Mouse (Mus musculus): ENCODE data around the gene Gm17334. TPM values are rescaled to one million over a fixed set of nuclear protein-coding genes. Genes with fewer than 3 reads are reported as not detected.
A peak's percentile ranks its signal among the peaks of the same experiment; 100 is the strongest.

Gm17334 gene
- polyA plus RNA-seq, 1 experiment from 2014 or later, result not detected

- H3K4me2 ChIP-seq (ENCODE audit: low read depth), result no peak overlapping the region
- H3K27me3 ChIP-seq (ENCODE audit: control insufficient read depth, insufficient read depth, low read length), result no peaks in the 10 kb centered on the region
- no peaks in the 10 kb centered on the region for H3K9me3 ChIP-seq (ENCODE audit: control insufficient read depth, low read length)
- H3K27ac ChIP-seq (ENCODE audit: low read depth, low read length), result no peak overlapping the region
- H3K36me3 ChIP-seq (ENCODE audit: control insufficient read depth, insufficient read depth, low read length), result no peaks in the 10 kb centered on the region
- no peak overlapping the region for H3K9ac ChIP-seq (ENCODE audit: low read length)
- no peaks in the 10 kb centered on the region for H3K4me1 ChIP-seq (ENCODE audit: control insufficient read depth, insufficient read depth, low read length)
- ATAC-seq (ENCODE audit: insufficient read depth, low FRiP score, low TSS enrichment) (no peak), DNase-seq (ENCODE audit: low spot score) (no peak)
- H3K4me3 ChIP-seq (ENCODE audit: low read depth, low read length), result no peak overlapping the region
- WGBS, result 54% methylated on average over 5 of the region's 5 CpGs
Observed at GRCm38 (mm10) chr11:53749716-53750352, 23.2 kb downstream of the Gm17334 start.

- ATAC-seq (ENCODE audit: insufficient read depth, low FRiP score, low TSS enrichment), result no peak
- WGBS, result 76% methylated on average over 4 of the region's 4 CpGs
Observed at GRCm38 (mm10) chr11:53749306-53749705, 23.7 kb downstream of the Gm17334 start.

GRCm38 (mm10) chr11:53748614-53749013 lies 24.4 kb downstream of the Gm17334 start:
- H3K36me3 ChIP-seq (ENCODE audit: control insufficient read depth, insufficient read depth, low read length), result no peaks in the 10 kb centered on the region
- H3K4me2 ChIP-seq (ENCODE audit: low read depth), result no peak overlapping the region
- H3K27me3 ChIP-seq (ENCODE audit: control insufficient read depth, insufficient read depth, low read length), result no peaks in the 10 kb centered on the region
- H3K4me3 ChIP-seq (ENCODE audit: low read depth, low read length), result no peak overlapping the region
- H3K4me1 ChIP-seq (ENCODE audit: control insufficient read depth, insufficient read depth, low read length), result no peaks in the 10 kb centered on the region
- H3K9ac ChIP-seq (ENCODE audit: low read length), result no peak overlapping the region
- H3K27ac ChIP-seq (ENCODE audit: low read depth, low read length), result no peak overlapping the region
- no peak for ATAC-seq (ENCODE audit: insufficient read depth, low FRiP score, low TSS enrichment)
- DNase-seq (ENCODE audit: low spot score), result no peak
- H3K9me3 ChIP-seq (ENCODE audit: control insufficient read depth, low read length), result no peaks in the 10 kb centered on the region
- WGBS, result 94% methylated on average over 6 of the region's 6 CpGs

More at GRCm38 (mm10) chr11:53749306-53749705, 23.7 kb downstream of the Gm17334 start:
- Histone ChIP-seq H3K4me1 (ENCODE audit: control insufficient read depth, insufficient read depth, low read length) (no peaks in the 10 kb centered on the region), H3K4me3 (ENCODE audit: low read depth, low read length) (no peak overlapping the region), H3K9me3 (ENCODE audit: control insufficient read depth, low read length) (no peaks in the 10 kb centered on the region), H3K36me3 (ENCODE audit: control insufficient read depth, insufficient read depth, low read length) (no peaks in the 10 kb centered on the region), H3K4me2 (ENCODE audit: low read depth) (no peak overlapping the region), H3K27ac (ENCODE audit: low read depth, low read length) (no peak overlapping the region), H3K9ac (ENCODE audit: low read length) (no peak overlapping the region), H3K27me3 (ENCODE audit: control insufficient read depth, insufficient read depth, low read length) (no peaks in the 10 kb centered on the region)
- DNase-seq (ENCODE audit: low spot score), result no peak

GRCm38 (mm10) chr11:53747985-53748384 lies 25.0 kb downstream of the Gm17334 start:
- H3K27me3 ChIP-seq (ENCODE audit: control insufficient read depth, insufficient read depth, low read length), result no peaks in the 10 kb centered on the region
- H3K9me3 ChIP-seq (ENCODE audit: control insufficient read depth, low read length), result no peaks in the 10 kb centered on the region
- DNase-seq (ENCODE audit: low spot score) (no peak), ATAC-seq (ENCODE audit: insufficient read depth, low FRiP score, low TSS enrichment) (no peak)
- H3K4me2 ChIP-seq (ENCODE audit: low read depth), result no peak overlapping the region
- no peak overlapping the region for H3K4me3 ChIP-seq (ENCODE audit: low read depth, low read length)
- no peaks in the 10 kb centered on the region for H3K4me1 ChIP-seq (ENCODE audit: control insufficient read depth, insufficient read depth, low read length)
- no peaks in the 10 kb centered on the region for H3K36me3 ChIP-seq (ENCODE audit: control insufficient read depth, insufficient read depth, low read length)
- H3K27ac ChIP-seq (ENCODE audit: low read depth, low read length), result no peak overlapping the region
- no peak overlapping the region for H3K9ac ChIP-seq (ENCODE audit: low read length)
- 91% methylated on average over 9 of the region's 9 CpGs for WGBS

- H3K4me3 ChIP-seq (ENCODE audit: low read depth, low read length), result no peak overlapping the region
- H3K4me2 ChIP-seq (ENCODE audit: low read depth), result no peak overlapping the region
- no peak for DNase-seq (ENCODE audit: low spot score)
- WGBS, result 91% methylated on average over 2 of the region's 2 CpGs
- H3K36me3 ChIP-seq (ENCODE audit: control insufficient read depth, insufficient read depth, low read length), result no peaks in the 10 kb centered on the region
- H3K27me3 ChIP-seq (ENCODE audit: control insufficient read depth, insufficient read depth, low read length), result no peaks in the 10 kb centered on the region
- no peaks in the 10 kb centered on the region for H3K9me3 ChIP-seq (ENCODE audit: control insufficient read depth, low read length)
- ATAC-seq (ENCODE audit: insufficient read depth, low FRiP score, low TSS enrichment), result no peak
- H3K9ac ChIP-seq (ENCODE audit: low read length), result no peak overlapping the region
- H3K4me1 ChIP-seq (ENCODE audit: control insufficient read depth, insufficient read depth, low read length), result no peaks in the 10 kb centered on the region
- H3K27ac ChIP-seq (ENCODE audit: low read depth, low read length), result no peak overlapping the region
Observed at GRCm38 (mm10) chr11:53745260-53745659, 27.7 kb downstream of the Gm17334 start.

GRCm38 (mm10) chr11:53742353-53742752 lies 30.6 kb downstream of the Gm17334 start:
- no peaks in the 10 kb centered on the region for H3K36me3 ChIP-seq (ENCODE audit: control insufficient read depth, insufficient read depth, low read length)
- DNase-seq (ENCODE audit: low spot score), result no peak
- 43% methylated on average over 5 of the region's 5 CpGs for WGBS
- H3K4me2 ChIP-seq (ENCODE audit: low read depth), result no peak overlapping the region
- no peak for ATAC-seq (ENCODE audit: insufficient read depth, low FRiP score, low TSS enrichment)
- H3K4me1 ChIP-seq (ENCODE audit: control insufficient read depth, insufficient read depth, low read length), result no peaks in the 10 kb centered on the region
- H3K4me3 ChIP-seq (ENCODE audit: low read depth, low read length), result no peak overlapping the region
- no peaks in the 10 kb centered on the region for H3K27me3 ChIP-seq (ENCODE audit: control insufficient read depth, insufficient read depth, low read length)
- H3K9ac ChIP-seq (ENCODE audit: low read length), result no peak overlapping the region
- H3K27ac ChIP-seq (ENCODE audit: low read depth, low read length), result no peak overlapping the region
- no peaks in the 10 kb centered on the region for H3K9me3 ChIP-seq (ENCODE audit: control insufficient read depth, low read length)

- H3K27ac ChIP-seq (ENCODE audit: low read depth, low read length), result no peak overlapping the region
- DNase-seq (ENCODE audit: low spot score), result peak; percentile 23
- H3K36me3 ChIP-seq (ENCODE audit: control insufficient read depth, insufficient read depth, low read length), result no peaks in the 10 kb centered on the region
- no peak overlapping the region for H3K4me2 ChIP-seq (ENCODE audit: low read depth)
- no peak overlapping the region for H3K9ac ChIP-seq (ENCODE audit: low read length)
- no peak overlapping the region for H3K4me3 ChIP-seq (ENCODE audit: low read depth, low read length)
- no peak for ATAC-seq (ENCODE audit: insufficient read depth, low FRiP score, low TSS enrichment)
- H3K9me3 ChIP-seq (ENCODE audit: control insufficient read depth, low read length), result no peaks in the 10 kb centered on the region
- no peaks in the 10 kb centered on the region for H3K27me3 ChIP-seq (ENCODE audit: control insufficient read depth, insufficient read depth, low read length)
- no peaks in the 10 kb centered on the region for H3K4me1 ChIP-seq (ENCODE audit: control insufficient read depth, insufficient read depth, low read length)
- 43% methylated on average over 6 of the region's 6 CpGs for WGBS
Observed at GRCm38 (mm10) chr11:53737573-53737946, 35.4 kb downstream of the Gm17334 start.

GRCm38 (mm10) chr11:53736771-53737572 lies 36.0 kb downstream of the Gm17334 start:
- H3K4me3 ChIP-seq (ENCODE audit: low read depth, low read length), result no peak overlapping the region
- no peaks in the 10 kb centered on the region for H3K36me3 ChIP-seq (ENCODE audit: control insufficient read depth, insufficient read depth, low read length)
- no peaks in the 10 kb centered on the region for H3K27me3 ChIP-seq (ENCODE audit: control insufficient read depth, insufficient read depth, low read length)
- no peaks in the 10 kb centered on the region for H3K4me1 ChIP-seq (ENCODE audit: control insufficient read depth, insufficient read depth, low read length)
- no peak for ATAC-seq (ENCODE audit: insufficient read depth, low FRiP score, low TSS enrichment)
- WGBS, result 49% methylated on average over 14 of the region's 14 CpGs
- H3K4me2 ChIP-seq (ENCODE audit: low read depth), result no peak overlapping the region
- DNase-seq (ENCODE audit: low spot score), result peak; percentile 76
- H3K27ac ChIP-seq (ENCODE audit: low read depth, low read length), result no peak overlapping the region
- H3K9me3 ChIP-seq (ENCODE audit: control insufficient read depth, low read length), result no peaks in the 10 kb centered on the region
- no peak overlapping the region for H3K9ac ChIP-seq (ENCODE audit: low read length)
